Mouse (Mus musculus): ENCODE data around the gene C9. TPM values are rescaled to one million over a fixed set of nuclear protein-coding genes. Genes with fewer than 3 reads are reported as not detected.

C9 gene
- polyA plus RNA-seq (2017; shearing (Covaris generic)) = not detected

GRCm38 (mm10) chr15:6445135-6445534 is at the start of gene C9:
Gene C9, plus strand, starts transcription at chr15:6445327.

GRCm38 (mm10) chr15:6522653-6523167 is 77.6 kb downstream of the C9 start, which contains the start of gene Fyb:
Gene Fyb, plus strand, starts transcription at chr15:6522853.

Other genes starting within 250 kb of the C9 start
- not detected for gene Dab2, start 145.5 kb upstream of the C9 start, polyA plus RNA-seq (2017; shearing (Covaris generic))
- 742 TPM for gene Fyb, start 77.5 kb downstream of the C9 start, polyA plus RNA-seq (2017; shearing (Covaris generic))